Mouse (Mus musculus) spleen, adult 2 months (tissue): ENCODE measurements at regions not wholly inside any gene's neighbourhood (a gene's known extent, or its start where the extent isn't known, plus 50 kb on each side); places are given as distances from the start of the nearest gene placed in this dataset.

ENCODE experiments used
- CTCF ChIP-seq: fragments of 200-500 bp; IDR thresholded peaks from 2 replicates; pipeline ENCODE4 v1.5.1; 2011; ENCODE audit warnings: mild to moderate bottlenecking, inconsistent platforms; ENCODE audit not compliant: insufficient read depth, insufficient read length, insufficient replicate concordance; ENCODE audit errors: extremely low read depth
- POLR2A ChIP-seq: fragments of 200-500 bp; IDR thresholded peaks from 2 replicates; pipeline ENCODE4 v1.6.1; 2011; ENCODE audit warnings: low read depth, low read length, inconsistent platforms

DNA sequence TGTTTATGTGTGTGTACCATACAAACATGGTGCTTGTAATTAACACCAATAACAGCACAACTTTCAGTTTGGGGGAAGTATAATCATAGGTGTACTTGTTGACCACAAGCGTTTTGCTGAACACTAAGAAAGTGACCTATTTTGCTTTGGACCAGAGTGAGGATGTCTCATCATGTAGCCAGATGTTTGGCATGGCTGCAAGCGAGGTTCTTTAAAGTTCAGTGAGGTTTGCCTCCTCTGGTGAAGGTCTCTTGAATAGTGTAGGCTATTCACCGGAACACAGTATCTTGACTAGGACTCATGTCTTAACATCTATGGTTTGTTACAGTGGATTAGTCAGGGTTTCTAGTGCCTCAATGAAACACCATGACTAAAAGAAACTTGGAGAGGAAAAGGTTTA is 208.9 kb upstream of the Marcks start:
- TF ChIP-seq CTCF (no peak), POLR2A (no peak)
